Mouse (Mus musculus): Measurements from ENCODE around the gene Gm26965. TPM values are rescaled to one million over a fixed set of nuclear protein-coding genes. Genes with fewer than 3 reads are reported as not detected.
A peak's percentile ranks its signal among the peaks of the same experiment; 100 is the strongest.
"Not testable (repeated sequence)": the region's sequence is repeated elsewhere in the genome, so short reads cannot be mapped to it uniquely, and the experiment has no call there.

The Gm26965 gene
- total RNA-seq, 1 experiment: 0.18 TPM

GRCm38 (mm10) chr13:67469274-67469673, 56.7 kb downstream of the Gm26965 start:
- in situ Hi-C loops (cut with MboI; ENCODE audit: low sequenced_read_pairs in 2 of 2, unreplicated experiment in 2 of 2): no loop called here
- Histone ChIP-seq H3K9me3 (ENCODE audit: control insufficient read depth, insufficient read depth, low read depth, low read length) (no peaks in the 10 kb centered on the region), H3K4me1 (ENCODE audit: control insufficient read depth in 2 of 2, insufficient read depth in 2 of 2, low read length in 2 of 2, poor library complexity in 1 of 2) (no peaks in the 10 kb centered on the region), H3K4me3 (ENCODE audit: insufficient read depth in 1 of 2, low read depth in 1 of 2, low read length in 2 of 2, poor library complexity in 1 of 2, severe bottlenecking in 1 of 2) (no peak overlapping the region), H3K36me3 (ENCODE audit: control insufficient read depth, insufficient read depth, low read length, poor library complexity, severe bottlenecking) (no peaks in the 10 kb centered on the region), H3K27ac (ENCODE audit: insufficient read depth, low read depth, low read length, poor library complexity, severe bottlenecking) (no peak overlapping the region), H3K9ac (ENCODE audit: insufficient read depth, low read depth, low read length, poor library complexity, severe bottlenecking) (no peak overlapping the region)
- no peak for DNase-seq (ENCODE audit: low read depth, low spot score)
- TF ChIP-seq HCFC1 (IDR thresholded peaks at IDR 0.05; ENCODE audit: borderline replicate concordance, insufficient read depth, low read length) (no peak), ZC3H11A (IDR thresholded peaks at IDR 0.05; ENCODE audit: borderline replicate concordance, low read depth, low read length) (no peak), MAFK (IDR thresholded peaks at IDR 0.05; ENCODE audit: insufficient read depth, low read depth, low read length) (no peak), CHD2 (IDR thresholded peaks at IDR 0.05; ENCODE audit: low read depth, low read length) (no peak), ZNF384 (IDR thresholded peaks at IDR 0.05; ENCODE audit: low read depth, low read length) (no peak)

GRCm38 (mm10) chr13:67463506-67464185, 62.3 kb downstream of the Gm26965 start:
- H3K9me3 ChIP-seq (ENCODE audit: control insufficient read depth, insufficient read depth, low read depth, low read length); H3K4me1 ChIP-seq (ENCODE audit: control insufficient read depth in 2 of 2, insufficient read depth in 2 of 2, low read length in 2 of 2, poor library complexity in 1 of 2); H3K4me3 ChIP-seq (ENCODE audit: insufficient read depth in 1 of 2, low read depth in 1 of 2, low read length in 2 of 2, poor library complexity in 1 of 2, severe bottlenecking in 1 of 2); H3K27ac ChIP-seq (ENCODE audit: insufficient read depth, low read depth, low read length, poor library complexity, severe bottlenecking); in situ Hi-C loops (cut with MboI; ENCODE audit: low sequenced_read_pairs in 2 of 2, unreplicated experiment in 2 of 2); DNase-seq (ENCODE audit: low read depth, low spot score); H3K36me3 ChIP-seq (ENCODE audit: control insufficient read depth, insufficient read depth, low read length, poor library complexity, severe bottlenecking); H3K9ac ChIP-seq (ENCODE audit: insufficient read depth, low read depth, low read length, poor library complexity, severe bottlenecking): not testable (repeated sequence)

- H3K4me3 ChIP-seq (ENCODE audit: insufficient read depth in 1 of 2, low read depth in 1 of 2, low read length in 2 of 2, poor library complexity in 1 of 2, severe bottlenecking in 1 of 2): no peak overlapping the region
- no peak overlapping the region for H3K9ac ChIP-seq (ENCODE audit: insufficient read depth, low read depth, low read length, poor library complexity, severe bottlenecking)
- no peaks in the 10 kb centered on the region; the same call in 1 of the 2 replicates for H3K36me3 ChIP-seq (ENCODE audit: control insufficient read depth, insufficient read depth, low read length, poor library complexity, severe bottlenecking)
- H3K9me3 ChIP-seq (ENCODE audit: control insufficient read depth, insufficient read depth, low read depth, low read length): no peaks in the 10 kb centered on the region
- H3K4me1 ChIP-seq (ENCODE audit: control insufficient read depth in 2 of 2, insufficient read depth in 2 of 2, low read length in 2 of 2, poor library complexity in 1 of 2): 0 out of 4 replicates have a peak, but pooled peaks cover 2 to 5% of the 10 kb centered on the region in 2 experiments
- in situ Hi-C loops (cut with MboI; ENCODE audit: low sequenced_read_pairs in 2 of 2, unreplicated experiment in 2 of 2): no loop called here
- TF ChIP-seq CHD2 (IDR thresholded peaks at IDR 0.05; ENCODE audit: low read depth, low read length) (no peak), ZC3H11A (IDR thresholded peaks at IDR 0.05; ENCODE audit: borderline replicate concordance, low read depth, low read length) (no peak), ZNF384 (IDR thresholded peaks at IDR 0.05; ENCODE audit: low read depth, low read length) (no peak), MAFK (IDR thresholded peaks at IDR 0.05; ENCODE audit: insufficient read depth, low read depth, low read length) (no peak), HCFC1 (IDR thresholded peaks at IDR 0.05; ENCODE audit: borderline replicate concordance, insufficient read depth, low read length) (no peak)
- H3K27ac ChIP-seq (ENCODE audit: insufficient read depth, low read depth, low read length, poor library complexity, severe bottlenecking): no peak overlapping the region
- DNase-seq (ENCODE audit: low read depth, low spot score): no peak
Measured at GRCm38 (mm10) chr13:67452021-67452309, 74.0 kb downstream of the Gm26965 start.

- DNase-seq (ENCODE audit: low read depth, low spot score): peak; percentile 71
- Histone ChIP-seq H3K4me1 (ENCODE audit: control insufficient read depth in 2 of 2, insufficient read depth in 2 of 2, low read length in 2 of 2, poor library complexity in 1 of 2) (0 out of 4 replicates have a peak, but pooled peaks cover 2 to 5% of the 10 kb centered on the region in 2 experiments), H3K4me3 (ENCODE audit: insufficient read depth in 1 of 2, low read depth in 1 of 2, low read length in 2 of 2, poor library complexity in 1 of 2, severe bottlenecking in 1 of 2) (peak within 1 kb of the TSS; percentile 61 to 91), H3K9me3 (ENCODE audit: control insufficient read depth, insufficient read depth, low read depth, low read length) (no peaks in the 10 kb centered on the region), H3K36me3 (ENCODE audit: control insufficient read depth, insufficient read depth, low read length, poor library complexity, severe bottlenecking) (no peaks in the 10 kb centered on the region; the same call in 1 of the 2 replicates), H3K27ac (ENCODE audit: insufficient read depth, low read depth, low read length, poor library complexity, severe bottlenecking) (no peak within 1 kb of the TSS), H3K9ac (ENCODE audit: insufficient read depth, low read depth, low read length, poor library complexity, severe bottlenecking) (peak within 1 kb of the TSS; percentile 56)
- in situ Hi-C loops (cut with MboI; ENCODE audit: low sequenced_read_pairs in 2 of 2, unreplicated experiment in 2 of 2): no loop called here
- TF ChIP-seq HCFC1 (IDR thresholded peaks at IDR 0.05; ENCODE audit: borderline replicate concordance, insufficient read depth, low read length) (peak; percentile 86), ZNF384 (IDR thresholded peaks at IDR 0.05; ENCODE audit: low read depth, low read length) (no peak)
Measured at GRCm38 (mm10) chr13:67451172-67452020, 74.6 kb downstream of the Gm26965 start, which contains the start of gene Zfp874a. TSS of gene Zfp874a (minus strand) at chr13:67451624.

Other genes starting within 250 kb of the Gm26965 start
- 1.4 TPM in 2 replicates for gene Zfp458, start 247.7 kb downstream of the Gm26965 start, total RNA-seq (2012; rRNA removed)
- 1.2 TPM in 2 replicates for gene Zfp457, start 219.7 kb downstream of the Gm26965 start, total RNA-seq (2012; rRNA removed)
- 3.5 and 4.3 TPM in 2 replicates for gene Zfp595, start 193.6 kb downstream of the Gm26965 start, total RNA-seq (2012; rRNA removed)
- not detected in 2 replicates for gene Gm28044, start 165.6 kb downstream of the Gm26965 start, total RNA-seq (2012; rRNA removed)
- 6.1 and 6.9 TPM in 2 replicates for gene Zfp953, start 165.5 kb downstream of the Gm26965 start, total RNA-seq (2012; rRNA removed)
- 0.74 and 0.80 TPM in 2 replicates for gene Gm28041, start 150.4 kb downstream of the Gm26965 start, total RNA-seq (2012; rRNA removed)
- gene Zfp456, start 150.3 kb downstream of the Gm26965 start, total RNA-seq (2012; rRNA removed): 1.9 and 2.3 TPM in 2 replicates
- 4.3 and 10.1 TPM in 2 replicates for gene Zfp429, start 126.3 kb downstream of the Gm26965 start, total RNA-seq (2012; rRNA removed)
- 15.7 and 25.5 TPM in 2 replicates for gene Zfp459, start 104.7 kb downstream of the Gm26965 start, total RNA-seq (2012; rRNA removed)
- 11.5 and 16.8 TPM in 2 replicates for gene Zfp874a, start 74.5 kb downstream of the Gm26965 start, total RNA-seq (2012; rRNA removed)
- 6.3 and 12.1 TPM in 2 replicates for gene Zfp874b, start 41.9 kb downstream of the Gm26965 start, total RNA-seq (2012; rRNA removed)
- gene Zfp58, start 25.6 kb downstream of the Gm26965 start, total RNA-seq (2012; rRNA removed): 4.2 and 5.4 TPM in 2 replicates
- gene Zfp87, start within 50 bp of the Gm26965 start, total RNA-seq (2012; rRNA removed): 12.6 and 14.6 TPM in 2 replicates
- 7.1 and 8.7 TPM in 2 replicates for gene Zfp748, start 27.7 kb upstream of the Gm26965 start, total RNA-seq (2012; rRNA removed)
- 23.2 and 25.1 TPM in 2 replicates for gene Zfp729b, start 83.6 kb upstream of the Gm26965 start, total RNA-seq (2012; rRNA removed)
- gene Gm49345, start 111.6 kb upstream of the Gm26965 start, total RNA-seq (2012; rRNA removed): 4.2 and 7.7 TPM in 2 replicates
- gene Zfp729a, start 111.6 kb upstream of the Gm26965 start, total RNA-seq (2012; rRNA removed): 6.4 and 6.8 TPM in 2 replicates
- 12.8 and 16.6 TPM in 2 replicates for gene Zfp738, start 160.9 kb upstream of the Gm26965 start, total RNA-seq (2012; rRNA removed)
- 19.2 and 22.9 TPM in 2 replicates for gene Zfp65, start 203.0 kb upstream of the Gm26965 start, total RNA-seq (2012; rRNA removed)
- gene Zfp85, start 229.1 kb upstream of the Gm26965 start, total RNA-seq (2012; rRNA removed): 1.7 and 2.7 TPM in 2 replicates

Measured in ES-E14 (cell line).